Mouse (Mus musculus): ENCODE results near the gene Zfp941. TPM values are rescaled to one million over a fixed set of nuclear protein-coding genes. Genes with fewer than 3 reads are reported as not detected.
A peak's percentile ranks its signal among the peaks of the same experiment; 100 is the strongest.

Gene Zfp941
- polyA plus RNA-seq (2012; rRNA removed), result 0.45 and 0.71 TPM in 2 replicates

DNA sequence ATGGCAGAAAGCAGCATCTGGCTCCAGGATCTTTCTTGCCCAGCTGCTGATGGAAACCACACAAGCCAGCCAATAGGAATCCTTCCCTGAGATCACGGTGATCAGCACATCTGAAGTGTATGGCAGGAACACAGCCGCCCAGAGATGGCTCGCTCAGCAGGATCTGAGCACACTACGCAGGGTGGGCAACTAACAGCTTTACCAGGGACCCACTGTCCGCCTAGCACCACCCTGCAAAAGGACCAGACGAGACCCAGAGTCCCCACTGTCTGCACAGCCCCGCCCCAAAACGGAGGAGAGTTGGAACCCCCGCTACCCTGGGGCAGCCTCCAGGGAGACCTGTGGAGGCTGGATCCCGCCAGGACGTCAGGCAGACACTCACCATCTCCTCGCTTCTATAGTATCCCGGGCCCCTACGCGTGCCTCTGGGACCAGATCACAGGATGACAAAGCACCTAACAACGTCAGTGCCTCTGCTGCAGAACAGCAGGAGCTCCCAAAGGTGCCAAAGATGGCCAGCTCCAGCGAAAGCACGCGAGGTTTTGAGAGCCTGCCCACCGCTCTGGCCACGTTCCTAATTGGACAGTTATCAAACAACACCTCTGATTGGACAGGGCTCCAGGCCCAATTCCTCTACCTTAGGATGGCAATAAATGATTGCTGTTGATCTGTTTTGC lies at the start of gene Zfp941:
Gene Zfp941, minus strand, starts transcription at position 526 of the 677 bp plus-strand sequence.
- DNase-seq (ENCODE audit: low spot score), result no peak

DNA sequence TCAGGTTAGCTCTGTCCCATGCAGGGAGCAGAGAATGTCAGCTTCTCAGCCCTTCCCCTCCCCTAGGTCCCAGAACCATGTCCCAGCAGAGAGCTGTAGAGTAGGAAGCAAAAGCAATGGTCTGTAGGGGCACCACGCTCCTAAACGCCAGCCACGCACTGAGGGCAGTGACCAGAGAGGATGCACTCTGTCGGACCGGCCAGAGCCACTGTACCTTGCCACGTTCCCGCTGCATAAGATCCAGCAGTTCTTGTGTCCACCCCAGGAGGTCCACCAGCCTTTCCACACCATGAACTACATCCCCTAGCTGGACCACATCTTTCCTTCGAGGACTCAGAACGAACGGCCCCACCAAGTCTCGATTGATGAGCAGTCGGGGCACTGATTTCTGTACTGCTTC lies 42.8 kb upstream of the Zfp941 start:
- no peak for DNase-seq (ENCODE audit: low spot score)

DNA sequence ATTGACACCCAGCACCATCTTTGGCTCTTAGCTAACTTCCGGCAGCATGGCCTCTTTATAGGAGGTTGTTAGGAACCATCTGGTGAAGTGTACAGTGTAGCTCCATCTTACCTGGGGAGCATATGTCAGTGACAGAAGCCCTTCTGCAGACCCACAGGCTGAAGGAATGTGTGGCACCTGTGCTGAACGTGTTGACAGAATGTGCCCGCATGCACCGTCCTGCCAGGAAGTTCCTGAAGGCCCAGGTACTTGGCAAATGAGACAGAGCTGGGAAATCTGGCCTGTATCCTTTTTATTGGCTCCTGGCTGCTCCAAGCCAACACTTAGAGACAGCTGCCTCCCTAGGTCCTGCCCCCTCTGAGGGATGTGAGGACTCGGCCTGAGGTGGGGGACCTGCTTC lies 38.8 kb upstream of the Zfp941 start:
- no peak for DNase-seq (ENCODE audit: low spot score)

DNA sequence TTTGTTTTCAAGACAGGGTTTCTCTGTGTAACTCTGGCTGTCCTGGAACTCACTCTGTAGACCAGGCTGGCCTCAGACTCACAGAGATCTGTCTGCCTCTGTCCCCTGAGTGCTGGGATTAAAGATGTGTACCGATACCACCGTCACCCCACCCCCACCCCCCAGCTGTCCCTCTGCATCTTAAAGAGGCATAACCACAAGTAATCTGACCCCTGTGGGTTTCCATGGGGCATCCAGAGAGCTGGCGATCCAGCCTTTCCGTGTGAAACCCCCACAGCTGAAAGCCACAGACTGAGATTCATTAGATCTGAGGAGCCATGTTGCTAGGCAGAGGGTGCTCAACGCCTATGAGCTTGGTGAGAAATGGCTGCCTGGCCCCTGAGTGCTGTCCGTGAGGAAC lies 38.0 kb upstream of the Zfp941 start:
- no peak for DNase-seq (ENCODE audit: low spot score)

DNA sequence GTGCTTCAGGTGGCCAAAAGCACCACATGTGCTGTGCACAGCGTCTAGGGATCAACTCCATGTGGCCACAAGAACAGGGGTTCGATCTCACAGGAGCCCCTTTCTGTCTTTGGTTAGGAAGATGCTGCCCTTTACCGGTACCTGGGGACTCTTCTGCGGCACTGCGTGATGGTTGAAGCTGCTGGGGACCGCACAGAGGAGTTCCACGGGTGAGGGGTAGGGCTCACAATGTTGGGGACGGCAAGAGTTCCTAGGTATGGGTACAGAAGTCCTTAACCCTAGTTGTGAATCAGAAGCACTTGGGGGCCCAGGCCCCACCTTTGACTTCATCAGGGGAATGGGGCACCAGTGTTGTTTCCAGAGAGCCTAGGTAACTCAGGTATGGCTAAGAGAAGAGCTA lies 36.8 kb upstream of the Zfp941 start:
- DNase-seq (ENCODE audit: low spot score), result no peak

DNA sequence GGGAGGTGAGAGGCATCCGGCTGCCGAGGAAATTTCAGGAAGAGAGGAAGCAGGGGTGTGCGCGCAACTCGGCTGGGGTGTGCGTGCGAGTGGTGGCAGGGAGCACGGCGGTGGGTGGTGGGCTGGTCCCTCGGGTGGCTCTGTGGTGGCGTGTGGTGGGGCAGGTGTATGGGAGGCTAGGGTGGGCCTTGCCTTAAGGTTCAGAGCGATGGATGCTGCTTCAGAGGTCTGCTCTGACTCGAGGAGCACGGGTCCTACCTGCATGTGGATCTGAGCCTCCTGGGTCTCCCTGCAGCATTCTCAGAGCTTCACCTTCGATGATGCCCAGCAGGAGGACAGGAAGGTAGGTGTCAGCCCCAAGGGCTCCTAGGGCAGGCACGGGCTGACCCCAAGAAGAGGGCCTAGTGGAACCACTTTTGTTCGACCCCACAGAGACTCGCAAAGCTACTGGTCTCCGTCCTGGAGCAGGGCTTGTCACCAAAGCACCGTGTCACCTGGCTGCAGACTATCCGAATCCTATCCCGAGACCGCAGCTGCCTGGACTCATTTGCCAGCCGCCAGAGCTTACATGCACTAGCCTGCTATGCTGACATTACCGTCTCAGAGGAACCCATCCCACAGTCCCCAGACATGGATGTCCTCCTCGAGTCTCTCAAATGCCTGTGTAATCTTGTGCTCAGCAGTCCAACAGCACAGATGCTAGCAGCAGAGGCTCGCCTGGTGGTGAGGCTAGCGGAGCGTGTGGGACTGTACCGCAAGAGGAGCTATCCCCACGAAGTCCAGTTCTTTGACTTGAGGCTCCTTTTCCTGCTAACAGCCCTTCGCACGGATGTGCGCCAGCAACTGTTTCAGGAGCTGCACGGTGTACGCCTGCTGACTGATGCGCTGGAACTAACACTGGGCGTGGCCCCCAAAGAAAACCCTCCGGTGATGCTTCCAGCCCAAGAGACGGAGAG lies 35.9 kb upstream of the Zfp941 start, which contains the start of gene Bet1l:
Gene Bet1l, minus strand, starts transcription at position 28 of the 956 bp plus-strand sequence.
- no peak for DNase-seq (ENCODE audit: low spot score)

DNA sequence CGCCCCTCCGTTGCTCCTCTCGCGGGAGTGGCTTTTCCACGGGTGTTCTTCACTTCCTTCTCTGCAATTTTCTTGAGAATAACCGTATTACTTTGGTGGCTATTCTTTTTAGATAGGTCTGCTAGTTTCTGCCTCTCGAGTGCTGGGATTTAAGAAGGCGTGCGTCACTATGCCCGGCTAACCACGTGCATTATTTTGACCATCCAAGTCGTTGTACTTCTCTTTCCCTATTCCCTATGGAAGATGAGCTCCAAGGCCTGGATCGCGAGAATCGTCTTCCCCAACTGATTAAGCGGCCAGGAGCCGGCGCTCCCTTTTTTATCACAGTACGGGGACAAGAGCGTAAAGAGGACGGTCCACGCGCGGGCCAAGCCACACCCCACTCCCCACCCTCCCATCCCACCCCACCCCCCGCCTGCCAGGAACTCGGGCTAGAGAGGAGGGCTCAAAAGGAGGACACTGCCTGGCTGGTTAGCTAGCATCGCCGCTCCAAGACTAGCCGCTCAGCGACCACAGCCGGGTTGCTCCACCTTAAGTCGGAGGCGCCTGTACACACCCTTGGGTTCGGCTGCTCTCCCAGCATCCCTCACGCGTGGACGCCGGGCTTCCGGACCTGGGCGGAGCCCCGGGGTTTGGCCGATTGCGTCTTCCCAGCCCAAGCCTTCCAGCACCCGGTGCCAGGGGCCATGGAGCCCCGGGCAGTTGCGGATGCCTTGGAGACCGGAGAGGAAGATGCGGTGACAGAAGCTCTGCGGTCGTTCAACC lies 35.0 kb upstream of the Zfp941 start, which contains the start of gene Ric8a:
Gene Ric8a, plus strand, starts transcription at position 173 of the 765 bp plus-strand sequence.
- DNase-seq (ENCODE audit: low spot score), result peak; percentile 91

DNA sequence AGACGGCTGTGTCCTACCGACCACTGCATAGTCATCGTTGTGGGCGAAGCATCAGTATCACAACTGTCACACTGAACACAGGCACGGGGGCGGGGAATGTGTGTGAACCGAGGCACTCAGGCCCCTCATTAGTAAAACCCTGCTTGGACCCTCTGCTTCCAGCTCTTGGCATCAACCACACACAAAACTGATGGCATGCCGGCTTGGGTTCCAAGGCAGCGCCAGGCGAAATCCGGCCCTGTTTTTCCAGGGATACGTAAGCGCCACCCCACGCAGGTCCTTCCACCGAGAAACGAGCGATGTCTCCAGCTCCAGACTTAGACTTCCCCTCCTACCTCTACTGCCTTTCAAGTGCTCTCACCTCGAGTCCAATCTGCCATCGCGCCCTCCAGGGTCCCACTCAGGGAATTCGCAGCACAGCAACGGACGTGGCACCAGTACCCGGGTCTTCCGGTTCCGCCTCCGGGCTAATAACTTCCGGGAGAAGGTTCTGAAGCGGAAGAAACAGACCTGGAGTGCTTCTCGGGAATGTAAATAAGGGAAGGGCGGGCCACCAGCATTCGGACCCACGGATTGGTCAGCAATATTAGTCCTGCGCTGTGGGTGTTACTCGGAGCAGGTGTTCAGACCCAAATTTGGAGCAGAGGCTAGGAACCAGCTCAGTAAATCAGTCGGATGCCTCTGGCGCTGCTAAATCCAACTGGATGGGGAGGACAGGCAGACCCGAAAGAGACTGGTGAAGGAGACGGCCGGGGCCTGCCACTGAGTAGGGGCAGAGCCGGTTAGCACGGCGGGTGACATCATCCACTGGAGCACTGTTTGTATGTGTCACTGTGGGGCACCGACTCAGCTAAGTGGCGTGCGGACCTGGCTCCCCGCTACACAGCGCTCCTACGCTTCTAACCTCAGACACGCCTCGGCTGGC lies 34.1 kb upstream of the Zfp941 start, which contains the start of gene Gm45785:
Gene Gm45785, minus strand, starts transcription at position 472 of the 925 bp plus-strand sequence.
- DNase-seq (ENCODE audit: low spot score), result peak; percentile 78

DNA sequence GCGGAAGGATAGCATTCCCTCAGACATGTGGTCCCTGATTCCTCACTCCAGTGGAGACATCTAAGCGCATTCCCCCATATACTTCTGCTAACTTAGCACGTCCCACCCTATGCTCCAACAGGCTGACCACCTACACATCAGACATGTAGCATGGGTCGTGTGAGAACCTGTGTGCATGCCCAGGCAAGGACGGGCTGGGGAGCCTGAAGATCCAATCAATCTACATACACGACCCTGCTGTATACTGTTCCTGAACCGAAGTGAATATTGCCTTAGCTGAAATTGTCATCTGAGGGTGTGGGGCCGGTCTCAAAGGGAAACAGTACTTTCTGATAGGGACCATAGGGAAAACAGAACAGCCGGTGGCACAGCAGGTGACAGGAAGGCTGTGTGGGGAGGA lies 33.2 kb upstream of the Zfp941 start:
- DNase-seq (ENCODE audit: low spot score), result no peak

DNA sequence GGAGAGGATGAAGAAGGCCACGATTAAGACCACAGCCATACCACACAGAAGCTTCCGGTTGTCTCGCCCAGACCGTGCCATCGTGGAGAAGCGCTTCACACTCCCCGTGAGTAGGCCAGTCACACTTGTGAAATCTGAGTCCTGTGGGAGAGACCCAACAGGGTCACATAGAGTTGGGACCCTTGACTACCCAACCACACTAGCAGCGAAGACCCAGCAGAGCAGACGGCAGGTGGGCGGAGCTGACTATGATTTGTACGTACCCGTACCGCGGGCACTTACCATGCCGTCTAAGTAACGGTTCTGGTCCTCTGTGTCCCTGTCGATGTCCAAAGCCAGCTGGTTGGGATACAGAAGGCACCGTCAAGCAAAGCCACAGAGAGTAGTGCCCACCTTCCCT lies 32.5 kb upstream of the Zfp941 start:
- DNase-seq (ENCODE audit: low spot score), result no peak

DNA sequence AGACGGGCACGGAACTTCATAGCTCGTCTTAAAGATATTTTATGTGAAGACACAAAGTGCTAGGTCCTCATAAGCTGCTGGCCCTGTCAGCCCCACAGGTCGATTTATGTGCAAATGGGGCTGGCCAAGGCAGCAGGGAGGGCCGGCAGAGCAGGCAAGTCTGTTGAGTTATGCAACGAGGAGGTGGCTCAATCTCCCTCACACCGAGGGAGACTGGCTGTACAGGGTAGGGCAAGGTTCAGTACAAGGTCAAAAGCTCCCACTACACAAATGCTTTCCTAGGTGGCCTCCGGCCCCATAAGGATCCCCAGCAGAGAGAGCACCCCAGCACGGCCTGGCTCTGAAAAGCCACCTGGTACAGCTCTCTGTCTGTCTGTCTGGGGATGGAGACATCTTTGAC lies 31.4 kb upstream of the Zfp941 start:
- no peak for DNase-seq (ENCODE audit: low spot score)

DNA sequence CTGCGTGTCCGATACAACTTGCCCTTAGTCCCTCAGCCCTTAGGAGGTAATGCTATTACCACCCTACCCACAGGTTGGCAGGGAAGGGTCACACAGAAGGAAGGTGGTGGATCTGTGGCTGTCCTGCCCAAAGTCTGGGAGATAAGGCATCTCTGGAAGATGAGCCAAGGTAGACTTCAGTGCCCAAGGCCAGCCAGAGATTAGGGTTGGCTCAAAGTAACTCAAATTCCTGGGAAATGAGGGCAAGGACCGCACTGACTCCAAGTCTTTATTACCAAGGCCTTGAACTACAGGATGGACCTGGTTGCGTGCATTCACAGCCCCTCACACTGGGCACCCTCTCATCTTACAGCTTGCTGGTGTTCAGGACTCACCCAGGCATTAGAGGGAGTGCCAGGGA lies 29.9 kb upstream of the Zfp941 start:
- no peak for DNase-seq (ENCODE audit: low spot score)

DNA sequence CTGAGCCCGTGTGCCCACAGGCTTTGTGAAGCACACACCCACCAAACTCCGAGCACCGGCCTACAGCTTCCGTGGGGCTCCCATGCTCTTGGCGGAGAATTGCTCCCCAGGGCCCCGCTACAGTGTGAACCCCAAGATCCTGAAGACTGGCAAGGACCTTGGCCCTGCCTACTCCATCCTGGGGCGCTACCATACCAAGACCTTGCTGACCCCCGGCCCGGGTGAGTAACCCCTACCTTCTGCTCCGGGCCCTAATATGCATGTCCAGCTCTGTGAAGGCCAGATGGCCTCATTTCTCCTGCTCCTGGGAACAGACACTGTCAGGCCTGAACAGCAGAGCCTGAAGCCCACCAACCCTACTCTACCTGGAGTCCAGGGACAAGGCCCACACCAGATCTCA lies 26.6 kb upstream of the Zfp941 start:
- no peak for DNase-seq (ENCODE audit: low spot score)

DNA sequence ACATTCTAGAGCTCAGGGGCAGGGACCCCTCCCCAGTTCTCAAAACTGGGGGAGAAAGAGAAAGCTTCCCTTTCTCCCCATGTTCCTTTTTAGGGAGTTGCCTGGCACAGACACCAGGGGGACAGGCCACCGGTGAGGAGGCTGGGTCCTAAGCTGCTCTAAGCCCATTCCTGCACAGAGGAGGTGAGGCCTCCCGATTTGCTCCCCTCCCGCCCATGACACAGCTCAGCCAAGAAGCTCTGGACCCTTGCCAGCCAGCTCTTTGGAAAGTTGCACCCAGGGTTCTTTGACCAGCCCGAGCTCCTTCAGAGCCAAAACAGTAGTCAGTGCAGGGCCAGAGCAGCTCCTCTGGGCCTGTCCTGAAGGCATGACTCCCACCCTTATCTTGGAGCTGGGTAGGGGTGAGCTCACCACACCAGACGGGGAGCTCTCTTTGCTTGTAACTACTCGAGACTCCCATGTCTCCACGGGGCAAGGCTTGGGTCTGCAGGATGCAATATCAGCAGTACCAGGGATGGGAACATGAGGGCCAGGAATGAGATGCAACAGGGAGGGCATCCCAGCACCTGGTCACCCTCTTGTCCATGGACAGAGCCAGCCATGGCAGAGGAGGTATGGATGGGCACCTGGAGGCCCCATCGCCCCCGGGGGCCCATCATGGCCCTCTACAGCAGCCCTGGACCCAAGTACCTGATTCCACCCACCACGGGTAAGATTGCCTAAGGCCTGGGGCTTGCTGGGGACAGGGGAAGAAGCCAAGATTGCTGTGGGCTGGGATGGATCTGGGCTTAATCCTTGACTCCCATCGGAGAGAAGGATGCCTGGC lies 26.0 kb upstream of the Zfp941 start, which contains the start of gene Odf3:
Gene Odf3, plus strand, starts transcription at position 51 of the 826 bp plus-strand sequence.
- no peak for DNase-seq (ENCODE audit: low spot score)

DNA sequence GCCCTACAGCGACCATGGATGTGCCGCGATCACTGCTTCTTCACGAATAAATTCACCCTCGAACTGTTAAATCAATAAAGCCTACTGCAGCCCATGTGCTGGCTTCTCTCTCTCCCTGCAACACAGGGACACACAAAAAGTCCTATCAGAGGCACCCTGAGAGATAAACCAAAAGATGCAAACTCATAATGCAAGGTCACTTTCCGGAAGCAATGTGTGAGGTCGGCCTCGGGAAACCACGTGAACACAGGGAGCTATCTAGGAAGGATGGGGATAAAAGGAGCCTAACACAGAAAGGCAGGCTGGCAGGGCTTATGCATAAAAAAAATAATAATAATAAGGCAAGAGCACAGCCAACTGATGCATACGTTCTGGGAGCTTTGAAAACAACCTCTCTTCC lies 24.7 kb upstream of the Zfp941 start:
- no peak for DNase-seq (ENCODE audit: low spot score)

DNA sequence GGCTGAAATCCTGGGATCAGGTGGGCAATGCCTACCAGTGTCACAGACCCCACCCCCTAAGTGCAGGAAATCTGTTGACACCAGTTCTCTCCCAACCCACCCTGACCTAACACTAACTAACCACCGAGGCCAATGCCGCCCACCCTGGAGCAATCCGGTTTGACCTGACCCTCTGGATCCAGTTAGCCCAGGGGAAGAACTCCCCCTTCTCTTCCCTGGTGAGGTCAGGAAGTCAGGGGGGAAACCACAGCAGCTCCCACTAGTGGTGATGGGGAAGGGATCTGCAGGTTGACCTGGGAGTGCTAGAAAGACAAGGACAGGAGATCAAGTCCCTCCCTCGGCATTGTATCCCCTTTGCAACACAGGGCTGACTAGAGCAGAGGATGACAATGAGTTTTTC lies 23.7 kb upstream of the Zfp941 start:
- DNase-seq (ENCODE audit: low spot score), result no peak

DNA sequence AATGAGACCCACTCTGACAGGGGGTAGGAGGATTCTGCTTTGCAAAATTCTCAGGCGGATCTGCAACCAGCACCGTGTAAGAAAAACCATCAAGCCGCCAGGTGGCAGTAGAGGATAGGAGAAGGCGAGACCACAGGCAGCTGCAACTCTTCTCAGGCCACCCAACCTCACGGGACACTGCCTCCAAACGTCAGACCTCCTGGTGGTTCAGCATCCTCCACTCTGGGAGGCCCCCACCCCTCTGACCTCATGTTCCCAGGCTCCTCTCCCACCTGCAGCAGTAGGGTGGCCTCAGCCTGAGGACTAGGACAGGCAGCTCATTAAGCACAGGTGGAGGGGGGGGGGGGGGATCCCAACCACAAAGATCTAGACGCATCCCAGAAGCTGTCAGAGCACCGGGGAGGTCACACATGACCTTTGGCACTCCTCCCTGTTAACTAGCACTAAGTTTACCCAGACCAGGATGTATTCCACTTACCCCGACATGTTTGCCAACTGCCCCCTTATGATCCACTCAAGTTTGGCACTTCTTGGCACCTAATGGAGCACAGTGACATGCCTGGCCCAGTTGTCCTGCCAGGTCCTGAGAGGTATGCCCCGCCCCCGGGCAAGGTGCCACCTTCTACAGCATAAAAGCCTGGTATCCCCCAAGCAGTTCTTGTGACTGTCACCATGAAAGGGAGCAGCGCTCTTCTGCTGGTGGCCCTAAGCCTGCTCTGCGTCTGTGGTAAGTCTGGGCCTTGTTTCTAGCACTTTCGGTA lies 23.1 kb upstream of the Zfp941 start, which contains the start of gene Scgb1c1:
Gene Scgb1c1, plus strand, starts transcription at position 643 of the 761 bp plus-strand sequence.
- peak; percentile 77 for DNase-seq (ENCODE audit: low spot score)

DNA sequence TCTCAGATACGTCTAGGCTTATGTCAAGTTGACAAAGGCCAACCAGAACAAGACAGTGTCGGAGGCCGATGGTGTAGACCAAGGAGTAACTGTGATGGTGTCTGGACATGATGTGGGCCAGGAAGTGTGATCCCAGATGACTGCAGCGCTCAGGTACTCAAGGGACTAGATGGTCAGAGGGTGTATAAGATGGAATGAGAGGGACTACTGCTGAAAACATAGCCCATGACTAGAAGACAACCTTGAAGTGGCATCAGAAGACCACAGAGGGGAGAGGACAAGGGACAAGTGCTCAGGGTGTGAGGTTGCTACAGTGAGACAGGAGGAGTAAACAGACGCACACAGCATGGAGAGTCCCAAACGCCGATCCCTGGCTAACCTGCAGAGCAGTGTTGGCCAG lies 21.8 kb upstream of the Zfp941 start:
- DNase-seq (ENCODE audit: low spot score), result peak; percentile 17
